Mouse (Mus musculus): ENCODE measurements at regions not wholly inside any gene's neighbourhood (a gene's known extent, or its start where the extent isn't known, plus 50 kb on each side); places are given as distances from the start of the nearest gene placed in this dataset.

DNA sequence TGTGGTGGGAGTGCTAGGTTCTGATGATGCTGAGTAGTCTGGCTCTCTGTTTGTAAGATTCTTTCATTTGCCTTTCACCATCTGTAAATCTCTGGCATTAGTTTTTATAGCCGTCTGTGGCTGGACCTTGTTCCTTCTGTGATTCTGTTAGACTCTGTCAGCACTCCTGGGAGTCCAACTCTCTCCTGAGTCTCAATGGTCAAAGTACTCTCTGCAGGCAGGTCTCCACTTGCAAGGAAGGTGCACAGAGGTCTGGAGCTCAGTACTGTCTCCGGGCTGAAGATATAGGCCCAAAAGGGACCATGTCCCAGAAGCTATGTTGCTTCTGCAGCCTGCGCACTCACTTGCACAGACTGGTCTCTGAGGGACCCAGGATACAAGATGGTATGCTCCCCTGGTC, 356.3 kb upstream of the Ercc4 start:
- TF ChIP-seq TCF3 (IDR thresholded peaks at IDR 0.05; ENCODE audit: insufficient read length, low read depth) (no peak), TCF12 (IDR thresholded peaks at IDR 0.05; ENCODE audit: insufficient read depth, poor library complexity, severe bottlenecking) (no peak), MAX (IDR thresholded peaks at IDR 0.05; ENCODE audit: low read depth) (no peak), POLR2AphosphoS2 (IDR thresholded peaks at IDR 0.05; ENCODE audit: insufficient read length, low read depth) (no peak), POLR2A (IDR thresholded peaks at IDR 0.05; ENCODE audit: insufficient read length, low read depth) (no peak)

Measured in myocyte (in vitro differentiated cells).